ENCODE assay signal across 9 mouse cellular contexts in genomic region chr19:15868865-15869698, GRCm38 (mm10).
DNase-seq lines count a peak whose midpoint lies in the region; ATAC-seq and TF ChIP-seq lines count a peak whose summit lies in the region.
"Had no signal": no experiment of that assay in that cellular context is flagged by ENCODE, and none has a peak within 500 bp of the region (broad histone marks: within the 10 kb centered on the region; RNA-seq: fewer than 3 reads in every experiment).

No protein-coding gene starts in this region.

- WGBS in lung, embryonic 16.5 days, result 23% methylated on average over 7 of the region's 7 CpGs
- WGBS in lung, adult 2 months, result 13% methylated on average over 7 of the region's 7 CpGs
- WGBS in hindbrain, embryonic 13.5 days, result 20% methylated on average over 7 of the region's 7 CpGs
- WGBS in lung, postnatal 0 days, result 14% methylated on average over 7 of the region's 7 CpGs

- H3K27me3 ChIP-seq in lung, embryonic 16.5 days (ENCODE audit: control insufficient read depth, insufficient read depth, low read depth, low read length), result no peaks in the 10 kb centered on the region
- H3K27me3 ChIP-seq in hindbrain, embryonic 13.5 days, result peaks cover 6% of the 10 kb centered on the region; the same call in 1 of the 2 replicates
- H3K27me3 ChIP-seq in lung, postnatal 0 days (replicated peaks; ENCODE audit: insufficient read depth, low read length), result no peaks in the 10 kb centered on the region
- H3K27me3 ChIP-seq: embryonic facial prominence, embryonic 12.5 days had no signal

- H3K4me2 ChIP-seq in lung, embryonic 16.5 days (ENCODE audit: low read depth, low read length), result no peak overlapping the region
- H3K4me2 ChIP-seq in hindbrain, embryonic 13.5 days, result no peak overlapping the region
- H3K4me2 ChIP-seq in lung, postnatal 0 days (replicated peaks; ENCODE audit: low read depth, low read length), result no peak overlapping the region
- H3K4me2 ChIP-seq: embryonic facial prominence, embryonic 12.5 days had no signal

- no peaks in the 10 kb centered on the region for H3K9me3 ChIP-seq in lung, embryonic 16.5 days (ENCODE audit: control insufficient read depth, low read length)
- no peaks in the 10 kb centered on the region for H3K9me3 ChIP-seq in hindbrain, embryonic 13.5 days
- H3K9me3 ChIP-seq in lung, postnatal 0 days (ENCODE audit: low read length), result no peaks in the 10 kb centered on the region
- H3K9me3 ChIP-seq: embryonic facial prominence, embryonic 12.5 days had no signal

- no peak overlapping the region for H3K27ac ChIP-seq in lung, embryonic 16.5 days (ENCODE audit: low read length)
- H3K27ac ChIP-seq in hindbrain, embryonic 13.5 days, result 0 out of 2 replicates have a peak overlapping the region, but pooled peaks have one; percentile 50
- no peak overlapping the region for H3K27ac ChIP-seq in lung, postnatal 0 days (ENCODE audit: low read length)
- H3K27ac ChIP-seq: embryonic facial prominence, embryonic 12.5 days had no signal

- no peak for TF ChIP-seq EP300 in lung, postnatal 0 days (IDR thresholded peaks at IDR 0.05)

- TF ChIP-seq CTCF in lung, adult 2 months (IDR thresholded peaks at IDR 0.05; ENCODE audit: insufficient read depth, low read length), result no peak; the same call in 1 of the 2 replicates
- peak; percentile 80 for TF ChIP-seq CTCF in lung, postnatal 0 days (IDR thresholded peaks at IDR 0.05)

- H3K9ac ChIP-seq in lung, embryonic 16.5 days (ENCODE audit: low read length), result no peak overlapping the region
- no peak overlapping the region for H3K9ac ChIP-seq in hindbrain, embryonic 13.5 days
- no peak overlapping the region for H3K9ac ChIP-seq in lung, postnatal 0 days (replicated peaks; ENCODE audit: low read depth)
- H3K9ac ChIP-seq: embryonic facial prominence, embryonic 12.5 days had no signal

- peak; percentile 56 for ATAC-seq in lung, embryonic 16.5 days (ENCODE audit: low read depth)
- peak; percentile 46 for ATAC-seq in hindbrain, embryonic 13.5 days (ENCODE audit: low FRiP score)
- ATAC-seq in lung, postnatal 0 days, result no peak

- TF ChIP-seq POLR2A in lung, adult 2 months (IDR thresholded peaks at IDR 0.05; ENCODE audit: borderline replicate concordance, extremely low read depth, low read depth, low read length), result no peak

- H3K36me3 ChIP-seq in lung, embryonic 16.5 days (ENCODE audit: control insufficient read depth, insufficient read depth, low read length), result no peaks in the 10 kb centered on the region
- H3K36me3 ChIP-seq in hindbrain, embryonic 13.5 days, result no peaks in the 10 kb centered on the region
- no peaks in the 10 kb centered on the region for H3K36me3 ChIP-seq in lung, postnatal 0 days (ENCODE audit: insufficient read depth, low read length)
- H3K36me3 ChIP-seq: embryonic facial prominence, embryonic 12.5 days had no signal

- no peak overlapping the region for H3K4me3 ChIP-seq in lung, embryonic 16.5 days (ENCODE audit: low read length)
- H3K4me3 ChIP-seq in lung, adult 2 months (replicated peaks; ENCODE audit: extremely low read depth, low read depth, low read length), result no peak overlapping the region
- H3K4me3 ChIP-seq in hindbrain, embryonic 13.5 days, result no peak overlapping the region
- H3K4me3 ChIP-seq in lung, postnatal 0 days (ENCODE audit: low read depth, low read length), result no peak overlapping the region
- H3K4me3 ChIP-seq: embryonic facial prominence, embryonic 12.5 days had no signal

- H3K4me1 ChIP-seq in lung, embryonic 16.5 days (replicated peaks; ENCODE audit: control insufficient read depth, insufficient read depth, low read length), result no peaks in the 10 kb centered on the region; the same call in 1 of the 2 replicates
- H3K4me1 ChIP-seq in lung, adult 2 months (ENCODE audit: control insufficient read depth, insufficient read depth, low read length), result no peaks in the 10 kb centered on the region
- peaks cover 28% of the 10 kb centered on the region for H3K4me1 ChIP-seq in hindbrain, embryonic 13.5 days (replicated peaks)
- no peaks in the 10 kb centered on the region for H3K4me1 ChIP-seq in lung, postnatal 0 days (ENCODE audit: insufficient read depth, low read depth, low read length)
- H3K4me1 ChIP-seq: embryonic facial prominence, embryonic 12.5 days had no signal

- peak; percentile 11 for DNase-seq in adrenal gland, postnatal 10 days
- DNase-seq in adrenal gland, adult 2 months, result no peak
- DNase-seq in lung, adult 2 months, result no peak
- DNase-seq in lung, postnatal 0 days (ENCODE audit: low spot score), result peak; percentile 55
- DNase-seq in right cerebral cortex, adult 2 months (ENCODE audit: low spot score in 2 of 2), result peak; percentile 33 to 37
- DNase-seq in urinary bladder, postnatal 14 days (ENCODE audit: low spot score), result no peak

Comparison
In these comparisons a context has a peak if more than half of its experiments do, and no peak if none do; other contexts are left out.
1. DNase-seq: peak in adrenal gland, postnatal 10 days (single experiment), lung, postnatal 0 days (single experiment) and right cerebral cortex, adult 2 months (2 of 2); none in adrenal gland, adult 2 months (single experiment), lung, adult 2 months (single experiment) and urinary bladder, postnatal 14 days (single experiment).